Mouse (Mus musculus) erythroblast, embryonic 14.5 days (primary cell): ENCODE data around the gene Tsen2. TPM values are rescaled to one million over a fixed set of nuclear protein-coding genes. Genes with fewer than 3 reads are reported as not detected.

Experiments
- H3K27me3 ChIP-seq: 2 replicates; pipeline ENCODE4 v1.6.1; 2012; ENCODE audit warnings: inconsistent platforms; ENCODE audit not compliant: control insufficient read depth
- H3K36me3 ChIP-seq: 2 replicates; pipeline ENCODE4 v1.6.1; 2012; ENCODE audit warnings: mild to moderate bottlenecking, inconsistent platforms; ENCODE audit not compliant: control insufficient read depth
- H3K4me1 ChIP-seq: 2 replicates; pipeline ENCODE4 v1.6.1; 2012; ENCODE audit warnings: inconsistent platforms; ENCODE audit not compliant: control insufficient read depth
- H3K4me3 ChIP-seq: replicated peaks from 2 replicates; pipeline ENCODE3; 2012; ENCODE audit warnings: moderate library complexity, mild to moderate bottlenecking, inconsistent platforms
- H3K9me3 ChIP-seq: 2 replicates; pipeline ENCODE4 v1.6.1; 2012; ENCODE audit warnings: low read length, inconsistent platforms, mixed read lengths; ENCODE audit not compliant: control insufficient read depth
- GATA1 ChIP-seq: IDR thresholded peaks from 2 replicates; pipeline ENCODE4 v1.6.1; 2012; ENCODE audit warnings: low read length, inconsistent platforms, mixed read lengths
- TAL1 ChIP-seq: IDR thresholded peaks from 3 replicates; pipeline ENCODE4 v1.6.1; 2012; ENCODE audit warnings: low read length, inconsistent platforms, mixed read lengths
- polyA plus RNA-seq: library from polyadenylated mRNA; stranded (reverse); fragments of >175 nt; gene quantifications from 2 replicates; pipeline ENCODE4 v1.2.3, GENCODE M21; 2012

Tsen2 gene
- polyA plus RNA-seq, 1 experiment: 0.16 TPM

DNA sequence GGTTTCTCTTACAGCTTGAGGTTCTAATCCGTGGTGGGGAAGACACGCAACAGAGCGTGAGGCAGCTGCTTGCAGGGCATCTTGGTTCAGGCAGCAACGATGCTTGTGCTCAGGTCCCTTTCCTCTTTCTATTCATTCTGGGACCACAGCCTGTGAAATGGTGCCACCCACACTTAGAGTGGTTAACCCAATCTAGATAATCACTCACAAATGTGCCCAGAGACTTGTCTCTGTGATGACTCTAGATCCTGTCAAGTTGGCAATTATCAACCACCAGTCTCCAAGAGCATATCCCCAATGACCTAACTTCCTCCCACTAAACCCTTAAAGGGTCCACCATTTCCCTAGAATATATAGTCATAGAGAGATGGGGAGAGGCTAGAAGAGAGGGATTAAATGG is 31.3 kb upstream of the Tsen2 start:
- no peak for TF ChIP-seq GATA1
- no peak for TF ChIP-seq TAL1
- H3K9me3 ChIP-seq: no peaks in the 10 kb centered on the region; the same call in 1 of the 2 replicates
- H3K27me3 ChIP-seq: no peaks in the 10 kb centered on the region
- no peaks in the 10 kb centered on the region for H3K36me3 ChIP-seq
- H3K4me3 ChIP-seq: no peak overlapping the region
- no peaks in the 10 kb centered on the region for H3K4me1 ChIP-seq

- Histone ChIP-seq H3K9me3 (no peaks in the 10 kb centered on the region), H3K4me3 (no peak overlapping the region), H3K36me3 (no peaks in the 10 kb centered on the region), H3K4me1 (peaks cover 4% of the 10 kb centered on the region), H3K27me3 (no peaks in the 10 kb centered on the region)
- TF ChIP-seq TAL1 (no peak), GATA1 (no peak)
Measured at GRCm38 (mm10) chr6:115517904-115518303, 26.6 kb upstream of the Tsen2 start.

DNA sequence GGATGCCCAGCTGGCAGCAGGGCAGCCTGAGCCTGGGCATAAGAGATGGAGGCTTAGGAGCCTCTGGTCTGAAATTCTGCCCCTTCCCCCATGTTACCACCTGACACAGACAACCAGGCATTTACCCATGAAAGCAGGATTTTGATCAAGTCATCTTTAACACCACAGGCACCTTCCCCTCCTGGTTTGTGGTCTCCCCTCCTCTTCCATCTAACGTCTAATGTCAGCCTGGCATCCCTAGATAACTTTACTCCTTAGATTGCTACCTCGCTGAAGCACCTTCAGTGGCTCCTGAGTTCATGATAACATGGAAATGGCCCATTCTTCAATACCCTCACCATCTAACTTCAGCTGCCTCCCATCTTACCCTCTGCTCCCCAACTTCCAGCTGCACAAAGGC is 26.1 kb upstream of the Tsen2 start:
- Histone ChIP-seq H3K4me1 (peaks cover 4% of the 10 kb centered on the region), H3K27me3 (no peaks in the 10 kb centered on the region)

DNA sequence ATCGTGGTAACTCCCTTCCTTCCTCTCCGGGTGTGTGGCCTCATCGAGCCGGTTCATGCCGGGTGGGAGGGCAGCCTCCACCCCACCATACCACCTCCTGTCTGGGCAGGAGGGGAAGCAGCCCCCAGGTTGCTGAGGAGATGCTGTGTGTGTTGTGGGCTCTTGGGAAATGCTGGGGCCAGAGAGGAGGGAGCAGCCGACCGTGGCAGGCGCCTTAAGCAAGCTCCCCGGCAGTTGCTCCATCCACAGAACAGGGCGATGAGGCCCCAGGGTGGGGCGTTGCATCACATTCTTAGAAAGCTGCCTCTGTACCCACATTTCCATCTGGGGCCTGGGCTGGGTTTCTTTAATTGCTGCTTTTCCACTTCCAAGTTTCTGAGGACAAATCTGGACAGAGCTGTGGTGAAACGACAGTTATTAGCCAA is 25.2 kb upstream of the Tsen2 start:
- Histone ChIP-seq H3K4me1 (peaks cover 4% of the 10 kb centered on the region), H3K4me3 (no peak overlapping the region)
- no peak for TF ChIP-seq GATA1
- TF ChIP-seq TAL1: no peak

More for the DNA sequence above, 26.1 kb upstream of the Tsen2 start:
- no peak overlapping the region for H3K4me3 ChIP-seq
- H3K36me3 ChIP-seq: no peaks in the 10 kb centered on the region
- TF ChIP-seq TAL1 (no peak), GATA1 (no peak)
- no peaks in the 10 kb centered on the region for H3K9me3 ChIP-seq

DNA sequence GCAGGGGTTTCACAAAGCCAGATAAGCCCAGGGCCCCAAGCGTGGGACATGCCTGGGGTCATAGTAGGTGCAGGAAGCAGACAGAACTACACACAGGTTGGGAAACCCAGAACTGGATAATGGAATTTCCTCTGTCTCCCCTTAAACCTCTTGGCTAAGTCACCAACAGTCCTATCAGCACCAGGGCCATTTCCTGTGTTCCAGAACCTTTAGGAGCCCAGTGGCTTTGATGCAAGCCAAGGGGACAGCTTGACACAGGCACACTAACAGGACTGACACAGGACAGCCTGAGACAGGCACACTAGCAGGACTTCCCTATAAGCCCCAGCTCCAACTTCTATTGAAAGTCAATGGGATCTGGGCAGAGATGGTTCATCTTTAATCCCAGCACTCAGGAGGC is 22.5 kb upstream of the Tsen2 start:
- H3K4me1 ChIP-seq: peaks cover 4% of the 10 kb centered on the region
- no peaks in the 10 kb centered on the region for H3K9me3 ChIP-seq
- H3K4me3 ChIP-seq: no peak overlapping the region
- no peaks in the 10 kb centered on the region for H3K27me3 ChIP-seq
- TF ChIP-seq TAL1 (no peak), GATA1 (no peak)
- no peaks in the 10 kb centered on the region for H3K36me3 ChIP-seq

More for the DNA sequence above, 25.2 kb upstream of the Tsen2 start:
- Histone ChIP-seq H3K36me3 (no peaks in the 10 kb centered on the region), H3K9me3 (no peaks in the 10 kb centered on the region), H3K27me3 (no peaks in the 10 kb centered on the region)

DNA sequence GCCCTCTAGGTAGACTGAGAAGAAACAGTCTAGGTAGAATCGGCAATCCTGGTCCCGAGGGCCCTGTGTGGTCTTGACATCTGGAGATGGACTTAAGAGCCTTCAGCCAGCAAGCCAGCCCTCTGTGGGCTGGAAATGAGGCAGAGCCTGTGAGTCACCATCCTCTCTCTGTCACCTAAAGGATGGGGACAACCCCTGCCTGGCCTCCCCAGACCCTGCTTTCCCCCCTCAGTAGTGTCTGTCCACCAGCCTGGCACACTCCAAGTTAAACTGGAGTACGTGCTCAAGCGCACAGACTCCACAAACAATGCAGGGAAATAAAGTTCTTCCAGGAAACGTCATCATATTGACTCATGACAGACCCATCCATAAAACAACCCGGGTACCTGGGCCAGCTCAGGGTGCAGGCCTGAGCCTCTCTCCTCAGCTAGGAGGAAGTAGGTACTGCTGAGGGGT is 21.7 kb upstream of the Tsen2 start:
- Histone ChIP-seq H3K9me3 (no peaks in the 10 kb centered on the region), H3K27me3 (no peaks in the 10 kb centered on the region), H3K4me1 (peaks cover 6% of the 10 kb centered on the region), H3K36me3 (no peaks in the 10 kb centered on the region), H3K4me3 (no peak overlapping the region)
- TF ChIP-seq TAL1 (no peak), GATA1 (no peak)

DNA sequence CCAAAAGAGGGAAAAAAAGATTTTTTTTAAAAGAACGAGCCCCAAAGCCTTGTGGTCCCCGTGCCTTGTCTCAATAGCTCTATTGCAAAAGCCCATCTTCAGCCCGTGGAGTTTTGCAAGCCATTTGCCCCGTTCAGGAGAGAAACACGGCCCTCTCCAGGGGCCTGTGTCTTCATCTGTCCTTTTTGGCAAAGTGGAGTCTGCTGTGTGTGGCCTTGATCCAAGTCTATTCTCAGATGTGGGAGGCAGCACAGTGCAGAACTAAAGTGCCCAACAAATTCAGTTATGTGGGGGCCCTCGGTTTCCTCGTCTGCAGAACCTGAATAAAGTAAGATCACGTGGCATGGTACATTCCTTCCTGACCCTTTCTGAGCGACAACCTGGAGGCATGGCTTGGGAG is 21.3 kb upstream of the Tsen2 start:
- Histone ChIP-seq H3K36me3 (no peaks in the 10 kb centered on the region), H3K4me1 (peaks cover 6% of the 10 kb centered on the region), H3K9me3 (no peaks in the 10 kb centered on the region), H3K27me3 (no peaks in the 10 kb centered on the region), H3K4me3 (no peak overlapping the region)
- TF ChIP-seq TAL1 (no peak), GATA1 (no peak)

GRCm38 (mm10) chr6:115524449-115524990 is 19.9 kb upstream of the Tsen2 start:
- Histone ChIP-seq H3K36me3 (no peaks in the 10 kb centered on the region), H3K27me3 (no peaks in the 10 kb centered on the region), H3K9me3 (no peaks in the 10 kb centered on the region), H3K4me3 (no peak overlapping the region), H3K4me1 (peaks cover 2% of the 10 kb centered on the region; the same call in 1 of the 2 replicates)
- TF ChIP-seq TAL1: no peak
- no peak for TF ChIP-seq GATA1

DNA sequence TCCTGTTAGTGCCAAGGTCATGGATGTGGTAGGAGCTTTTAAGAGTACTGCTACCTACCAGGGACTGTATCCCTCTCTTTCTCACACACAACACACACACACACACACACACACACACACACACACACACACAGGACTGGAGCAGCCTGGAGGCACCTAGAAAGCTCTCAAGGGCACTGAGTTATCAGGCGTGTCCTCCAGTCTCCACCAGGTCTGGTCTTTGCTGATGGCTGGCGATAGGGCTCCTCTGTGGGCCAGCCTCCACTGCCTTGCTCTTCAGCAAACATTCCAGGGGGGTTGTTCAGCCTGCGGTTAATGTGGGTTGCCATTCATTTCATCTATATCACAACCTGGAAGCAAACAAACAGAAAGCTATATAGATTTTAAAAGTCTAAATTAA is 17.0 kb upstream of the Tsen2 start:
- no peaks in the 10 kb centered on the region for H3K36me3 ChIP-seq
- peaks cover 2% of the 10 kb centered on the region; the same call in 1 of the 2 replicates for H3K4me1 ChIP-seq
- no peak overlapping the region for H3K4me3 ChIP-seq
- TF ChIP-seq TAL1: no peak
- no peak for TF ChIP-seq GATA1
- H3K9me3 ChIP-seq: no peaks in the 10 kb centered on the region
- no peaks in the 10 kb centered on the region for H3K27me3 ChIP-seq

DNA sequence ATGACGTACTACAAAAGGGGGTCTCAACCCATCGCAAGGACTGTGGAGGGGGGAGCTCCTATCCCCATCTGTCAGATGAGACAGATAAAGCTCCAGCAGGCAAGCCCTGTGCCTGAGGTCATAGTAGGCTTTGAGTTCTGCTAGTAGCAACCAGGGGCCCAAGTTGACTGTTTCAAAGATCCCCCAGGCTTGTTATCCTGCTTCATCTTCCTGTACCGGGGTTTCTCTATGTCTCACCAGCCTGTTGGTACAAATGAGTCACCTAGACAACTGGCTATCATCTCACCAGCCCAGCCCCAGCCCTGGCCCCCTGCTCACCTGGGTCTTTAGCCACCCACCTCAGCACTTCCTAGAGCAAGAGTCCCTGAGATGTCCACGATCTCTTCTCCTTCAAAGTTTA is 16.1 kb upstream of the Tsen2 start:
- no peaks in the 10 kb centered on the region for H3K27me3 ChIP-seq
- H3K4me1 ChIP-seq: peaks cover 2% of the 10 kb centered on the region; the same call in 1 of the 2 replicates
- H3K9me3 ChIP-seq: no peaks in the 10 kb centered on the region
- TF ChIP-seq TAL1: no peak
- TF ChIP-seq GATA1: no peak
- no peak overlapping the region for H3K4me3 ChIP-seq
- H3K36me3 ChIP-seq: no peaks in the 10 kb centered on the region
